Mouse (Mus musculus) adrenal gland, adult (tissue): ENCODE measurements around the gene Ube2g2.

ENCODE experiments used
- DNase-seq, 2 experiments: peaks; one replicate each; pipeline ENCODE4 v3.0.0; 2022 to 2023; ENCODE audit warnings: low spot score in 1 of 2; ENCODE audit not compliant: inconsistent age in 2 of 2

The Ube2g2 gene

DNA sequence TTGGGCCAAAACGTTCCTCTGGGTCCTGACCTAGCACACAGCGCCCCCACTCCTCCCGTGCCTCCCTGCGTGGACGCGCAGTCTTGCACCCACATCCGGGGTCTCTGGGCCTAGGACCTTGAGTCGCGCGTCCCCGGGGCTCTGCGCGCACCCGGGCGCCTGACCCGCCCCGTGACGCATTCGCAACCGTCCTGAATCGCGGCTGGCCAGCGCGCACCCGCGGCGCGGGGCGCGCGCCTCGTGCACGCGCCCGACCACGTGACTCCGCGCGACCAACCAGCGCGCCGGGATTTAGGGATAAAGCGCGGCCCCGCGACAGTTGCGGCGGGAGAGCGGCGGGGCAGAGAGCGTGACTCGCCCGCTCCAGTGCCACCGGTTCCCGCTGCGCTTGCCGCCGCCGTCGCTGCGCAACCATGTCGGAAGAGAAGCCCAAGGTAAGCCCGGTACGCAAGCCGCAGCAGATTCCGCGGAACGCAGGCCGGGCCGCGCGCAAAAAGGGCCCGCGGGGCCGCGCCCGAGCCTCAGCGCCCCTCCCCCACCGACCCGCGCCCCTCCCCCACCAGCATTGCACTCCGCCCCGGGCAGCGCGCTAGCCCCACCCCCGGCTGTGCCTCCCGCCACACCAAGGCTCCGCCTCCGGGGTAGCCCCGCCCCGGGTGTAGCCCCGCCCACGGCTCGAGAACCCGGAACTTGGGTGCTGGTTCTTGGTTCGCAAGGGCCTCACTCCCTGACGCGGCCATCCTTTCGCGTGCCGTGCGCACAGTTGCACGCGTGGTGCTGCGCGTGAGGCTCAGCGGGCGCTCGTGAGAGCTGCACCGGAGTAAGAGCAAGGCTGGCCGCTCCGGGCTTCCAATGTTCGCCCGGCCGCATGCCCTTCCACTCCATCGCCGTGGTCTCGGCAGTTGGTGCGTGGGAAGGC is 15.9 kb upstream of the Ube2g2 start, which contains the start of the genes Sumo3 and Gm49325:
Sumo3 (plus strand) TSS at position 190 of the 919 bp plus-strand sequence.
Gm49325 (plus strand) TSS at position 290 of the 919 bp plus-strand sequence.
- peak; percentile 98 to 99 for DNase-seq

GRCm38 (mm10) chr10:77606855-77607254 is 15.2 kb upstream of the Ube2g2 start:
- DNase-seq: no peak

DNA sequence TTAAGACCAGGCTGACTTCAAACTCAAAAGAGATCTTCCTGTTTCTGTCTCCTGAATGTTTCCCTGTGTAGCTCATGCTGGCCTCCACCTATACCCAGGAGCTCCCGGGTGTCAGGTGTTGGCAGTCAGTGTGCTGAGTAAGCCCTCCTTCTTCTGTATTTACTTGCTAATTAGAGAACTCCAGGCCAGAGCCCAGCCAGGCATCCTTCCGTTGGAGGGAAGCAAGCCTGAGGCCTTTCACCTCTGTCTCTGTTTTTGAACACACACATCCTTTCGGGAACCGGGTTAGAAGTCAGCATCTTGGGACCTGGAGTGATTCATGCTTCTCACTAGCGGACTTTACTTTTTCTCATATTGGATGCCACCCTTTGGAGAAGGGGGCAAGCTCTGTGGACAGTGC is 14.6 kb upstream of the Ube2g2 start:
- DNase-seq: no peak

DNA sequence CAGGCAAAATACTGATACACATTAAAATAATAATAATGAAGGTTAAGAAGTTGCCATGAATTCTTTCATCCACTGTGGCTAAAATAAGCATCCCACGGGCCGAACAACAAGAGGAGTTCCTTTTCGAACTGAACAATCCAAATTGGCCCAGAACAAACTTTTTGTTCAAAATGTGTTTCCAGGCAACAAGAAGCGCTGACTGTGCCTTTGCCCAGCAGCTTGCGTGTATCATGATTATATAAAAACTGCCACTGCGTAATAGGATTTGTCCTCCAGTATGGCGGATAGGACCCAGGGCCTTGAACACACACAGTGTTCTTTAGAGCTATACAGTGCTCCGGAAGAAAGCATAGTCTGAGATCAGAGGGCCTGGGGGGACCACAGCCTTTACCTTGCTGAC is 13.5 kb upstream of the Ube2g2 start:
- DNase-seq: no peak

GRCm38 (mm10) chr10:77610221-77610961 is 11.7 kb upstream of the Ube2g2 start:
- no peak for DNase-seq

GRCm38 (mm10) chr10:77613409-77613808 is 8.7 kb upstream of the Ube2g2 start:
- peak; percentile 57 to 79 for DNase-seq

DNA sequence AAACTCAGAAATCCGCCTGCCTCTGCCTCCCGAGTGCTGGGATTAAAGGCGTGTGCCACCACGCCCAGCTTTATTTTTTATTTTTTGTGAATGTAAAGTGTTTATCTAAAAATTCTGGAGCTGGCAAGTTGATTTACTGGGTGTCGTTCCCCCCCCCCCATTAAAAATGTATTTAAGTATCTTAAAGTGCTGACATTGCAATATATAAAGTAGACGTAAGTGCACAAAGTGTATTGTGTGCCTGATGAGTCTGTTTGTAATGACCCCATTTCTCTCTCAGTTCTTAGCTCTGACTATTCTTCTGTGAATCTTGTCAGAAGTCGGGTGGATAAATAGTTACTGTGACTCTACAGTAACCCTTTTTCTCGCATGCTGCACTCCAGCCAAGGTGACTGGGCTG is 6.4 kb upstream of the Ube2g2 start:
- no peak for DNase-seq

DNA sequence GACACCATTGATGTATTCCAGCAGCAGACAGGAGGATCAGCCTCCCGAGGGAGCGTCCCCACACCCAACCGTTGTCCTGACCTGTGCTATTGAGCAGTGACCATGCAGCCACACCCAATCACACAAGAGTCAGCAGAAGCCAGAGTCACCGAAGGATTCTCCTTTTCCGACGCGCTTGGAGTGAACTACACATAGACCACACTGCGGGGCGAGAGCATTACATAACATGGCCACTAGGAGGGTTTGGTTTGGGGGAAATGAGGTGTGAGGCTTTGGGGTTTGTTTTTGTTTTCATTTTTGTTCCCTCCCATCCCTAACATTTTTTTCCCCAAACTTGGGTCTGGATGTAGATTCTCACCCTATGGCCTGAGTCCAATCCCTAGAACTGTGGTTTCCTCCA is 5.9 kb upstream of the Ube2g2 start:
- no peak for DNase-seq

DNA sequence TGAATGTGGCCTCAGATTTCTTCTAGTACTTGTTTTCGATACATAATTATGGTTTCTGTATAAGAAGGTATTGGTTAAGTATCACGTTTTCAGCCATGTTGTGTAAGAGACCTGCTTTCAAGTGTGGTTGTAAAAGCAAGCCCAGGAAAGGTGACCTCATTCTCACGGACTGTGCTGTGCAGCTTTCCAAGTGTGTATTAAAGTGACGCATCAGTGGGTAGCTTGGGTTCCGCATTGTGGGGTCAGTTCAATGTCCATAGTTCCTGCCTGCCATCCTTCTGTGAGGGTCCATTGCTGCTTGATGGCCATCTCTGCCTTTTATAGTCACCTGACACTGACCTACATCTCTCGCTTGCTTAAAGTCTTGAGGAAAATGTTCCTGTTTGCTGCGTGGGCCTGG is 5.1 kb upstream of the Ube2g2 start:
- DNase-seq: no peak

DNA sequence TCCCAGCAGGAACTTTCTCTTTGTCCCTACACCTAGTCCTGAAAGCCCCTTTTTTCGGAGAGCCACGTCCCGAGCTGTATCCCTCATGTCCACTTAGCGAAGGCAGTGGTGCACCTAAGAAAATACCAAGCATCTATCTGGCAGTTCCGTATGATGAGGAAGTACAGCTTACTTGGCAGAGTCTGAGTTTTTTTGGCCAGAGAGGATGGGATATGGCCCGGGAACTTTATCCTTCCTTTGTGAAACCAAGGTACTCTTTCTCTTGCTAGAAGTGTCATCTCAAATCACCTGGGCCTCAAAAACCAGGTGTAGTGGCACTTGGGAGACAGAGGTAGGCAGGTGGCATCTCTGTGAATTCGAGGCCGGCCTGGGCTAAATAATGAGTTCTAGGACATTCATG is 529 bp upstream of the Ube2g2 start:
- peak in 1 of 2 experiments; percentile 23 for DNase-seq

- peak; percentile 32 to 74 for DNase-seq
Measured at GRCm38 (mm10) chr10:77623069-77623492, 1.0 kb downstream of the Ube2g2 start.

DNA sequence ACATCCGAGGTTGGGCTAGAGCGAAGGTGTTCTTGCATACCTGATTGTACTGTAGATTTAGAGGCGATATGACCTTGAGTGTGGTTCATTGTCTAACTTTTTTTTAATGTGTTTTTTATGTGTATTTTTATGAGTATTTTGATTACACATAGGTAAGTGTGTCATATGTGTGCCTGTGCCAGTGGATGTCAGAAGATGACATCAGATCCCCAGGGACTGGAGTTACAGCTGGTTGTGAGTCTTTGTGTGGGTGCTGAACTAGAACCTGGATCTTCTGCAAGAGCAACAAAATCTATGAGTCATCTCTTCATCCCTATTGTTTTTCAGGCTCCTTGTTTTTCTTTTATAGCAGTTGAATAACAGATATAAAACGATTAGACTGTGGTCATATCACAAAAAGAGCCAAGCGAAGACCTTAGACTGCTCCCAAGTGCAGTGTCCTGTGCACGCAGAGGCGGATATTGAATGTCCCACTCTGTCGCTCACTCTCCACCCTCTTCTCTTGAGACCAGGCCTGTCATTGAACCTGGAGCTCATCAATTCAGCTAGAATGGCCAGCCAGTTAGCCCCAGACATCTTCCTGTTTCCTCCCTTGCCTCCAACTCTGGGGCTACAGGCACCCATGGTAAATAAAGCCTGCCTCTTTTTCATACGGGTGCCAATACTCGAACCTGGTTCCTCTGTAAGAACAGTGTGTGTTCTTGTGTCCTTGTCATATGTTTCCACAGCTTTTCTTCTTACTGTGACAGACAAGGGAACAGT is 1.7 kb downstream of the Ube2g2 start:
- no peak for DNase-seq

GRCm38 (mm10) chr10:77624570-77624995 is 2.5 kb downstream of the Ube2g2 start:
- DNase-seq: peak in 1 of 2 experiments; percentile 21

DNA sequence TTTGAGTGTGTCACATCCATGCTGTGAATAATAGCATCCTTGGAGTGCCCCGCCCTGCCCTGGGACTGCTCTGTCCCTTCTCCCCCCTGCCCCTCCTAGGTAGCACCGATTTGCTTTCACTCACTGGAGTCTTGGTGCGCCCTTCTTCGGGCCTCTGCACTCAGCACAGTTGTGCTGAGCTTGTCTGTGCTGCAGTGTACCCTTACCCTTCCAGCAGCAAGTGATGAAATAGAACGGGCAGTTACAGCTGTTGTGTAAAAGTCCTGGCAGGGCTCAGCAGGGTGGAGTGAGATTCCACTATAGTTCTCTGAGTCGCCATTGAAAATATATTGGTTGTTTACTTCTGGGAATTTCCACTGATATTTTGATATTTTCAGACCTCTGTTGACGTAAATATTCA is 4.0 kb downstream of the Ube2g2 start:
- no peak for DNase-seq

- DNase-seq: no peak
Measured at GRCm38 (mm10) chr10:77626591-77626990, 4.5 kb downstream of the Ube2g2 start.

GRCm38 (mm10) chr10:77627497-77627896 is 5.4 kb downstream of the Ube2g2 start:
- peak; percentile 77 to 92 for DNase-seq

DNA sequence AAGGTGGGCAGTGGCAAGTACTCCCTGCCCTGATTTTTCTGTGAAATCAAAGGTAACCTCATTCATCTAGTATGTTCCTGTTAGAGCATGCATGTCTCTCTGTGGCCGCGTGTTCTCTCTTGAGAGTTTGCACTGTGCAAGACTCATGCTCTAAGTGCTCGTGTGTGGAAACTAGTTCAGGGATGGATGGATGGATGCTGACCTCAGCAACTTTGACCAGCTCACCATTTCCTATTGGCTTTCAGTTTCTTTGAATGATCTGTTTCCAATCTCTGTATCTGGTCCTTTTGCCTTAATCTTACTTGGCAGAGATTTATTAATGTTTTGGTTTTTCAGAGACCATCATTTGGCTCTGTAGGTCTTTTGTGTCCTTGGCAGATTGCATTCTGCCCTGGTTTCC is 7.1 kb downstream of the Ube2g2 start:
- DNase-seq: no peak

GRCm38 (mm10) chr10:77629970-77630369 is 7.9 kb downstream of the Ube2g2 start:
- no peak for DNase-seq

DNA sequence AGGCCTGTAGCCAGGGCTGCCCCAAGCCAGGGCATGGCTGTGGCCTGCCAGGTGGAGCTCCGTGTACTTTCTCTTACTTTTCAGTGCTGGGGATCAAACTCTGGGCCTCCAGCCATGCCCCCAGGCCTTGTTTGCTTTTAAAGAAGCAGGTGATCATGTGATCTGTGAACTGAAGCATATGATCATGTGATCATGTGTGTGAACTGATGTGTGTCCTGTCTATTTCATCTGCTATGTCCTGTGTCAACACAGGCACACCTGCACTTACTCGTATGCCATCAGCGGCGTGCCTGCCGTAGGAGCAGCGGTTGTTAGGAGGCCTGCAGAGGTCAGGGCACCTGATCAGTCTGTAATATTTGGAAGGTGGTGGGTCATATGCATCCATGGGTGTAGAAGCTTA is 11.9 kb downstream of the Ube2g2 start:
- DNase-seq: no peak

- no peak for DNase-seq
Measured at GRCm38 (mm10) chr10:77634452-77635231, 12.6 kb downstream of the Ube2g2 start.
